Mouse (Mus musculus) mesoderm, embryonic 11.5 days (tissue): Measurements from ENCODE around the gene Tceal9.
"Not testable (repeated sequence)": the region's sequence is repeated elsewhere in the genome, so short reads cannot be mapped to it uniquely, and the experiment has no call there.

Experiments used
- DNase-seq: peaks from one replicate; pipeline ENCODE4 v3.0.0-alpha.2; 2012; ENCODE audit warnings: low read depth, low spot score

The Tceal9 gene

GRCm38 (mm10) chrX:136244574-136245229, at the start of gene Tceal9:
Tceal9 (plus strand) TSS chrX:136245079.
- DNase-seq, result peak; percentile 85

- no peak for DNase-seq
Observed at GRCm38 (mm10) chrX:136195193-136195944, 49.5 kb upstream of the Tceal9 start.

- no peak for DNase-seq
Observed at GRCm38 (mm10) chrX:136196873-136197272, 48.0 kb upstream of the Tceal9 start.

GRCm38 (mm10) chrX:136203257-136203656, 41.6 kb upstream of the Tceal9 start:
- peak; percentile 17 for DNase-seq

GRCm38 (mm10) chrX:136203664-136204066, 41.2 kb upstream of the Tceal9 start, which contains the start of gene Tceal5:
Tceal5 (minus strand) TSS chrX:136203876.
- DNase-seq, result peak; percentile 50

- DNase-seq, result no peak
Observed at GRCm38 (mm10) chrX:136204406-136204805, 40.5 kb upstream of the Tceal9 start.

- DNase-seq, result no peak
Observed at GRCm38 (mm10) chrX:136213396-136213795, 31.5 kb upstream of the Tceal9 start.

GRCm38 (mm10) chrX:136214729-136215677, 29.9 kb upstream of the Tceal9 start, which contains the start of the genes Tceal7 and Bex1:
Tceal7 (plus strand) TSS chrX:136214779.
Bex1 (minus strand) TSS chrX:136215513.
- not testable (repeated sequence) for DNase-seq

GRCm38 (mm10) chrX:136216303-136216702, 28.6 kb upstream of the Tceal9 start:
- no peak for DNase-seq

GRCm38 (mm10) chrX:136223714-136224113, 21.2 kb upstream of the Tceal9 start:
- no peak for DNase-seq

GRCm38 (mm10) chrX:136227768-136228167, 17.1 kb upstream of the Tceal9 start:
- peak; percentile 26 for DNase-seq

GRCm38 (mm10) chrX:136238118-136238517, 6.8 kb upstream of the Tceal9 start:
- DNase-seq, result no peak

- DNase-seq, result no peak
Observed at GRCm38 (mm10) chrX:136243181-136243580, 1.7 kb upstream of the Tceal9 start.

- DNase-seq, result peak; percentile 54
Observed at GRCm38 (mm10) chrX:136245521-136246071, 717 bp downstream of the Tceal9 start.

- no peak for DNase-seq
Observed at GRCm38 (mm10) chrX:136248811-136249210, 3.9 kb downstream of the Tceal9 start.

GRCm38 (mm10) chrX:136249671-136250070, 4.8 kb downstream of the Tceal9 start:
- no peak for DNase-seq

- no peak for DNase-seq
Observed at GRCm38 (mm10) chrX:136252023-136252729, 7.3 kb downstream of the Tceal9 start.

GRCm38 (mm10) chrX:136267720-136268119, 22.8 kb downstream of the Tceal9 start:
- no peak for DNase-seq

- DNase-seq, result no peak
Observed at GRCm38 (mm10) chrX:136268173-136268572, 23.3 kb downstream of the Tceal9 start.

- DNase-seq, result not testable (repeated sequence)
Observed at GRCm38 (mm10) chrX:136269743-136270392, 25.0 kb downstream of the Tceal9 start, which contains the start of gene Bex3. Bex3 (plus strand) TSS chrX:136270253.
